Mouse (Mus musculus) skeletal muscle tissue, adult 2 months (tissue): ENCODE data around the gene Snx29.
"Not testable (repeated sequence)": the region's sequence is repeated elsewhere in the genome, so short reads cannot be mapped to it uniquely, and the experiment has no call there.

ENCODE experiments used
- DNase-seq: peaks from one replicate; pipeline ENCODE4 v3.0.0-alpha.2; 2012; ENCODE audit warnings: low read depth, low spot score

Gene Snx29

DNA sequence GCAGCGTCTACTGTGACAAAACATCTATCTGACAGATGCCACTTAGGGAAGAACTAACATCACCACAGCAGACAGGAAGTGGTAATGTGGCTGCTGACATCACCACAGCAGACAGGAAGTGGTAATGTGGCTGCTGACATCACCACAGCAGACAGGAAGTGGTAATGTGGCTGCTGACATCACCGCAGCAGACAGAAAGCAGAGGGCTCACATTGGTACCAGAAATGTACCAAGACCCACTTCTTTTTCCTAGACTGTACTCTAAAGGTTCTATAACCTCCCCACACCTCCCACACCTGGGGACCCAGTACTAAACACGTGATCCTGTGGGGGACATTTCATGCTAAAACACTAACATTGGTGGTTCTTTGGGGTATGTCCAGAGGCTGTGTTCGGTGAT lies 126.0 kb downstream of the Snx29 start:
- DNase-seq: not testable (repeated sequence)

- no peak for DNase-seq
Observed at GRCm38 (mm10) chr16:11449344-11449743, 126.6 kb downstream of the Snx29 start.

- no peak for DNase-seq
Observed at GRCm38 (mm10) chr16:11450626-11451025, 127.9 kb downstream of the Snx29 start.

GRCm38 (mm10) chr16:11454871-11455270 lies 132.2 kb downstream of the Snx29 start:
- DNase-seq: no peak

- no peak for DNase-seq
Observed at GRCm38 (mm10) chr16:11455545-11456140, 132.9 kb downstream of the Snx29 start.

GRCm38 (mm10) chr16:11456141-11456645 lies 133.5 kb downstream of the Snx29 start:
- peak; percentile 47 for DNase-seq

GRCm38 (mm10) chr16:11457136-11457535 lies 134.4 kb downstream of the Snx29 start:
- DNase-seq: no peak

DNA sequence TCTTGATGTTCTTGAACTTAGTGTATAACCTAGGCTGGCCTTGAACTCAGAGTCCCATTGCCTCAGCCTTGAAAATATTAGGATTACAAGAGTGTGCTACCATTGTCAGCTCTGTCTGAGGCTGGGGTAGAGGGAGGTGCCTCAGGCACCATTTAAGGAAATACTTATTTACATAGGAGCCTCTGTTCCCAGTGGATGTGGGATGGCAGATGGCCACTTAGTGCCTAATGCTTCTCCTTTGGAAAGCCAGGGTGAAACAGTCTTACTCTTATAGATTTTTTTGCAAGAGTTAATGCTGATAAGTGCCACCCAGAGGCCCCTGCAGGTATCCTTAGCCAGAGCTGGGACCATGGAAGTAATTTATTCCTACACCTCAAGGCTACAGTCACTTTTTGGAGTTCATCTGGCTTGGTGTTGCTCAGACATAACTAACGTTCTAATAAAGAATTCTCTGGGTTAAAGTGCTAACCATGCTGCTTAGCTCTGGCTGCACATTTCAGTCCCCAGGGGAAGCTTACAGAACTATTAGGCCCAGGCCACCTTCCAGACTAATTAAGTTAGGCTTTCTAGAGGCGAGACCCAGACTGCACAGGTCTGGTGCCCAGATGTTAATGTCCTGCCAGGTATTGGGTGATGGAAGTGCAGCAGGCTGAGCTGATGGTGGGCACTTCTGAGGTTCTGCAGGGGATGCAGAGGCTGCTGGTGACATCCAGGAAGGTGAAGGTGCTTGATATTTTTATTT lies 135.1 kb downstream of the Snx29 start:
- DNase-seq: no peak

- no peak for DNase-seq
Observed at GRCm38 (mm10) chr16:11460210-11460609, 137.5 kb downstream of the Snx29 start.

DNA sequence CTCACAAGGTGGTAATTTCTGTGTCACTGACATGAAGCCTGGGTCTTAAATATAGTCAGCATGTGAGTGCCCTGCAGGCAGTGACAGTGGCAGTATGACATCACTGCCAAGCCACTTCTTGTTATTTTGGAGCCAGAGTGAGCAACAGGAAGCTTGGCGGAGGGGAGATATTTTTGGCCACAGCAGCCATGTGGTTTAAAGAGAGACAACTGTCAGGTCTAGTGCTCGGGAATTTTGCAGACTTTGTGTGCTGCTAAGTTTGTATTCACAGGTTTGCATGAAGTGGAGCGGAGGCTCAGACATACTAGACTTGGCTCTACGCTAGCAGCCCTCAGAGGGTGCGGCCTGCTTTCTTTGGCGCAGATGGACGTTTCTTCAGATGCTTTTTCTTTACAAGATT lies 138.9 kb downstream of the Snx29 start:
- DNase-seq: peak; percentile 67

GRCm38 (mm10) chr16:11468533-11469179 lies 145.9 kb downstream of the Snx29 start:
- peak; percentile 55 for DNase-seq

DNA sequence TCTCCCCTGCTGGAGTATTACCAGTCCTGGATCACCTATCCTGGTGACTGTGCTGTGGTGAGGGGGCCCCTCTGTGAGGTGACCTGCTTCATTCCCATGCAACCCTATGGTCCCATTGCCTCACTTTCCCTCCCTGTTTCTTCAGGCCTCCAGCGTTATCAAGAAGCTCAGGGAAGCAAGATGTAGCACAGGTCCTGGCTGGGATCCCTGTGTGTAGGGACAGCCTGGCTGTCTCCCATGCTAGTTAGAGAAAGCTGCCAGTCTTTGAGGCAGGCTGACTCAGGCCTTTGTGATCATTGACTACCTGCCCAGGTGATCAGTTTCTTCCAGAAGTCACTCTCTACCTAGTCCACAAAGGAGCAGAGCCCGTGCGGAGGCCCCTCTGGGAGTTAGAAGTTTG lies 146.8 kb downstream of the Snx29 start:
- DNase-seq: no peak

- DNase-seq: no peak
Observed at GRCm38 (mm10) chr16:11471246-11471645, 148.5 kb downstream of the Snx29 start.

- no peak for DNase-seq
Observed at GRCm38 (mm10) chr16:11472852-11473251, 150.1 kb downstream of the Snx29 start.

- no peak for DNase-seq
Observed at GRCm38 (mm10) chr16:11473474-11473873, 150.8 kb downstream of the Snx29 start.

- no peak for DNase-seq
Observed at GRCm38 (mm10) chr16:11473893-11474505, 151.3 kb downstream of the Snx29 start.

DNA sequence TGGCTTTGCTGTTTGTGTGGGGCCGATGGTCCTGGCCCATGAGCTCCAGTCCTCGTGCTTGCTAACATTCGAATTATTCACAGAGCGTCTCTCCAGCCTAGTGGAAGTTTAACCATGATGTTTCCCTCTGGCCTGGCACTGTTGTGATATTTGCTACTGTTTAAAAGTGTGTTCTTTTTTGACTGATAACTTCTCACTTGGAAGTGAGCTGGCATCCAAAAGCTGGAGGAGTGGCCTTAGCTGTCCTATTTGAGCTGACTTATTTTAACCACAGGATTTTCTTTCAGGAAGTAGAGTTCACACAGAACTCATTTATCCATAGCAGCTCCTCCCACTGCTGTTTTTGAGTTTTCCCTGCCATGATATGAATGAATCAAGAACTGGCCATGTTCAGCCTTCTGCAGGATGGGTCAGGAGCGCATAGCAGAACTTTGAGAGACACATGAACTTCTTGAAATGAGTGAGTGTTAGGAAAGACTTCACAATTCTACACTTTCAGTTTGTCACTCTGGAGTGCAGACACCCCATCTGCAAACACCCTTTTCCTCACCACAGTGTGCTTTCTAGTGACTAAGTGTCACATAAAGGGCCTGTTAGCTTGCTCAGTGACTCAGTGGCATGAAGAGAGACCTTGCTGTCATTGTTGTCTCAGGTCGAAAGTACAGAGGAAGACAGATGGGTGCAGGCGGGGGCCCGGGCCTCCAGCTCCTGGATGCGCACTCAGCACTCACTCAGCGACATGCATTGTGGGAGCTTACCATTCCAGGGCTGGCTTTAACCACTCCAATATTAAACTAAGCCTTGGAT lies 152.6 kb downstream of the Snx29 start:
- DNase-seq: no peak

GRCm38 (mm10) chr16:11476314-11476713 lies 153.6 kb downstream of the Snx29 start:
- no peak for DNase-seq

- DNase-seq: no peak
Observed at GRCm38 (mm10) chr16:11476968-11477367, 154.3 kb downstream of the Snx29 start.

GRCm38 (mm10) chr16:11477591-11477990 lies 154.9 kb downstream of the Snx29 start:
- no peak for DNase-seq

- DNase-seq: peak; percentile 47
Observed at GRCm38 (mm10) chr16:11479605-11480004, 156.9 kb downstream of the Snx29 start.
